In the genomic region with DNA sequence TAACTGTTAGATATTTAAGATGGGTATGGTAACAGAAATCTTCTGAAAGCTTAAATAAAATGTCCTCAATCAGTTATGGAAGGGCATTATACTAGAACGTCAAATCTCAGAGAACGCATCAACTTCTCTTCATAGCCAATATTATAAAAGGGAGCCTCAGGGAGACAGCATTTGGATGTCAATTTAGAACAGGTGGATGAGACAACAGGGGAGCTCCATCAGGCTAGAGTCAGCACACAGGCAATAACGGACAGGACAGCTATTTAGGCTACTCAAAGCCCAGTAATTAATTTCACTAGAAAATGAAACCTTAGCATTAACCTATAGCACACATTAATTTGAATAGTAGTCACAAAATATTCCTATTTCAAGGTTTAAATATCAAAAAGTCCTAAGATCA, we compare ENCODE assay signal across 17 mouse cellular contexts.
"Had no signal": no experiment of that assay in that cellular context is flagged by ENCODE, and none has a peak within 500 bp of the region (broad histone marks: within the 10 kb centered on the region; RNA-seq: fewer than 3 reads in every experiment).

No protein-coding gene starts in this region.

- H3K27ac ChIP-seq: layer of hippocampus, adult 2 months; limb, embryonic 12.5 days; liver, embryonic 13.5 days; lung, embryonic 15.5 days; macrophage; midbrain, embryonic 12.5 days had no signal

- H3K36me3 ChIP-seq: limb, embryonic 12.5 days; liver, embryonic 13.5 days; lung, embryonic 15.5 days; midbrain, embryonic 12.5 days had no signal

- DNase-seq: kidney, postnatal 10 days; kidney, postnatal 4 days; liver; liver, embryonic 13.5 days; liver, postnatal 0 days; lung, postnatal 14 days; right cerebral cortex, adult 18-20 months; right cerebral cortex, postnatal 4 days; spleen, adult 18-20 months; thymus, adult 18-20 months; thymus, postnatal 14 days had no signal

- H3K4me2 ChIP-seq: limb, embryonic 12.5 days; liver, embryonic 13.5 days; lung, embryonic 15.5 days; midbrain, embryonic 12.5 days had no signal

- H3K27me3 ChIP-seq: limb, embryonic 12.5 days; liver, embryonic 13.5 days; lung, embryonic 15.5 days; megakaryocyte, embryonic 14.5 days; midbrain, embryonic 12.5 days had no signal

- H3K4me3 ChIP-seq: layer of hippocampus, adult 2 months; limb, embryonic 12.5 days; liver, embryonic 13.5 days; lung, embryonic 15.5 days; megakaryocyte, embryonic 14.5 days; midbrain, embryonic 12.5 days had no signal

- H3K9ac ChIP-seq: limb, embryonic 12.5 days; liver, embryonic 13.5 days; liver, postnatal 0 days; lung, embryonic 15.5 days; midbrain, embryonic 12.5 days had no signal

- H3K9me3 ChIP-seq: limb, embryonic 12.5 days; liver, embryonic 13.5 days; lung, embryonic 15.5 days; megakaryocyte, embryonic 14.5 days; midbrain, embryonic 12.5 days had no signal

- ATAC-seq: liver, postnatal 0 days had no signal

- H3K4me1 ChIP-seq: limb, embryonic 12.5 days; liver, embryonic 13.5 days; lung, embryonic 15.5 days; megakaryocyte, embryonic 14.5 days; midbrain, embryonic 12.5 days had no signal
